Mouse (Mus musculus) embryonic facial prominence, embryonic 14.5 days (tissue): ENCODE data around the gene Vrk1. TPM values are rescaled to one million over a fixed set of nuclear protein-coding genes. Genes with fewer than 3 reads are reported as not detected.

Experiments
- ATAC-seq: fragments of 200-750 bp; cut with Nextera tagmentation; 2 replicates; pipeline ENCODE4 v1.8.0; 2017; ENCODE audit warnings: low read depth, moderate number of reproducible peaks, moderate TSS enrichment
- DNase-seq: peaks from one replicate; pipeline ENCODE4 v3.0.0-alpha.2; 2015; ENCODE audit warnings: low spot score
- H3K27ac ChIP-seq: fragments of 300-500 bp; sonication (generic); replicated peaks from 2 replicates; pipeline ENCODE4 v1.5.1; 2014; ENCODE audit warnings: low read depth, mild to moderate bottlenecking, low read length, moderate library complexity
- H3K27me3 ChIP-seq: fragments of 300-500 bp; sonication (generic); replicated peaks from 2 replicates; pipeline ENCODE4 v1.6.1; 2014; ENCODE audit warnings: low read length; ENCODE audit not compliant: control insufficient read depth, insufficient read depth
- H3K36me3 ChIP-seq: fragments of 300-500 bp; sonication (generic); 2 replicates; pipeline ENCODE4 v1.6.1; 2014; ENCODE audit warnings: low read length, mixed read lengths; ENCODE audit not compliant: control insufficient read depth, insufficient read depth
- H3K4me1 ChIP-seq: fragments of 300-500 bp; sonication (generic); 2 replicates; pipeline ENCODE4 v1.6.1; 2014; ENCODE audit warnings: antibody characterized with exemption, low read length; ENCODE audit not compliant: control insufficient read depth, insufficient read depth
- H3K4me2 ChIP-seq: fragments of 300-500 bp; sonication (generic); 2 replicates; pipeline ENCODE4 v1.6.1; 2014; ENCODE audit warnings: low read depth, mild to moderate bottlenecking, low read length, moderate library complexity, mixed read lengths
- H3K4me3 ChIP-seq: fragments of 300-500 bp; sonication (generic); 2 replicates; pipeline ENCODE4 v1.5.1; 2014; ENCODE audit warnings: low read depth, mild to moderate bottlenecking, low read length
- H3K9ac ChIP-seq: fragments of 300-500 bp; sonication (generic); 2 replicates; pipeline ENCODE4 v1.6.1; 2014; ENCODE audit warnings: low read depth, mild to moderate bottlenecking, low read length, moderate library complexity, mixed read lengths
- H3K9me3 ChIP-seq: fragments of 300-500 bp; sonication (generic); 2 replicates; pipeline ENCODE4 v1.6.1; 2016; ENCODE audit warnings: low read length; ENCODE audit not compliant: control insufficient read depth
- WGBS: fragments of 180-500 bp; shearing (Covaris S2); extraction: QIAGEN DNeasy Blood & Tissue Kit; methylation state at CpG from one replicate; pipeline ENCODE4 v1.1.7; 2014; 5-methylcytosine and 5-hydroxymethylcytosine counted together
- polyA plus RNA-seq: library from polyadenylated mRNA; unstranded; fragments of >200 nt; fragmentation: Nextera tagmentation; extraction: Ambion mirVana; gene quantifications from 2 replicates; pipeline ENCODE4 v1.2.1, GENCODE M21; 2014

Gene Vrk1
- polyA plus RNA-seq, 1 experiment from 2014 or later: 44.2 TPM

GRCm38 (mm10) chr12:105971182-105971581 lies 38.8 kb upstream of the Vrk1 start:
- H3K4me1 ChIP-seq: peaks cover 10% of the 10 kb centered on the region; the same call in 1 of the 2 replicates
- H3K4me2 ChIP-seq: no peak overlapping the region
- H3K27me3 ChIP-seq: no peaks in the 10 kb centered on the region
- WGBS: 72% methylated on average over 7 of the region's 7 CpGs
- H3K4me3 ChIP-seq: no peak overlapping the region
- H3K36me3 ChIP-seq: no peaks in the 10 kb centered on the region
- no peak overlapping the region for H3K27ac ChIP-seq
- ATAC-seq: no peak
- no peaks in the 10 kb centered on the region for H3K9me3 ChIP-seq
- H3K9ac ChIP-seq: no peak overlapping the region
- no peak for DNase-seq

DNA sequence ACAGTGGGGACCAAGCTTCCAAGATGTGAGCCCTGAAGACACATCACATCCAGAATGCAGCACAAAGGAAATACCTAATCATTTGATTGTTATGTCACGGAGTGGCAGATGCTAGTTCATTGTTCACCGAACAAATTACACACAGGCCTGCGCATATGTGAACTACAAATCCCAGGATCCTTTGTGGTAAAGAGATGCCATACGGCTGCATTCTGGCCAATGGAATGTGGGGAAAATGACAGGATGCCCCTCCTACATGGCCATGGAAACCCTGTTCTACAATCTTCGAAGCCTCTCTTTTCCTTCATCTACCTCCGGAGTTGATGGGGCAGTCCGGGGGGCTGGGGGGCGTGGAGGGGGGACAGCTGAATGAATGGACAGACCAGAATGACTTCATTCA lies 37.4 kb upstream of the Vrk1 start:
- ATAC-seq: no peak
- H3K4me1 ChIP-seq: peaks cover 4% of the 10 kb centered on the region; the same call in 1 of the 2 replicates

GRCm38 (mm10) chr12:105973691-105974090 lies 36.3 kb upstream of the Vrk1 start:
- ATAC-seq: peak; percentile 22; the same call in 1 of the 2 replicates
- Histone ChIP-seq H3K9ac (no peak overlapping the region), H3K27ac (no peak overlapping the region), H3K27me3 (no peaks in the 10 kb centered on the region), H3K4me2 (no peak overlapping the region), H3K36me3 (no peaks in the 10 kb centered on the region), H3K9me3 (no peaks in the 10 kb centered on the region), H3K4me1 (no peaks in the 10 kb centered on the region), H3K4me3 (no peak overlapping the region)
- peak; percentile 22 for DNase-seq
- WGBS: 41% methylated on average over 8 of the region's 9 CpGs

More for the DNA sequence above, 37.4 kb upstream of the Vrk1 start:
- Histone ChIP-seq H3K4me3 (no peak overlapping the region), H3K9ac (no peak overlapping the region), H3K36me3 (no peaks in the 10 kb centered on the region), H3K9me3 (no peaks in the 10 kb centered on the region), H3K27me3 (no peaks in the 10 kb centered on the region), H3K4me2 (no peak overlapping the region), H3K27ac (no peak overlapping the region)
- no peak for DNase-seq
- WGBS: 87% methylated on average over 8 of the region's 8 CpGs

GRCm38 (mm10) chr12:105974107-105974506 lies 35.9 kb upstream of the Vrk1 start:
- no peak overlapping the region for H3K9ac ChIP-seq
- no peaks in the 10 kb centered on the region for H3K27me3 ChIP-seq
- H3K4me3 ChIP-seq: no peak overlapping the region
- no peak overlapping the region for H3K4me2 ChIP-seq
- H3K27ac ChIP-seq: no peak overlapping the region
- 0 out of 2 replicates have a peak, but pooled peaks have one; percentile 15 for ATAC-seq
- H3K36me3 ChIP-seq: no peaks in the 10 kb centered on the region
- no peak for DNase-seq
- no peaks in the 10 kb centered on the region for H3K4me1 ChIP-seq
- WGBS: 24% methylated on average over 5 of the region's 5 CpGs
- H3K9me3 ChIP-seq: no peaks in the 10 kb centered on the region

DNA sequence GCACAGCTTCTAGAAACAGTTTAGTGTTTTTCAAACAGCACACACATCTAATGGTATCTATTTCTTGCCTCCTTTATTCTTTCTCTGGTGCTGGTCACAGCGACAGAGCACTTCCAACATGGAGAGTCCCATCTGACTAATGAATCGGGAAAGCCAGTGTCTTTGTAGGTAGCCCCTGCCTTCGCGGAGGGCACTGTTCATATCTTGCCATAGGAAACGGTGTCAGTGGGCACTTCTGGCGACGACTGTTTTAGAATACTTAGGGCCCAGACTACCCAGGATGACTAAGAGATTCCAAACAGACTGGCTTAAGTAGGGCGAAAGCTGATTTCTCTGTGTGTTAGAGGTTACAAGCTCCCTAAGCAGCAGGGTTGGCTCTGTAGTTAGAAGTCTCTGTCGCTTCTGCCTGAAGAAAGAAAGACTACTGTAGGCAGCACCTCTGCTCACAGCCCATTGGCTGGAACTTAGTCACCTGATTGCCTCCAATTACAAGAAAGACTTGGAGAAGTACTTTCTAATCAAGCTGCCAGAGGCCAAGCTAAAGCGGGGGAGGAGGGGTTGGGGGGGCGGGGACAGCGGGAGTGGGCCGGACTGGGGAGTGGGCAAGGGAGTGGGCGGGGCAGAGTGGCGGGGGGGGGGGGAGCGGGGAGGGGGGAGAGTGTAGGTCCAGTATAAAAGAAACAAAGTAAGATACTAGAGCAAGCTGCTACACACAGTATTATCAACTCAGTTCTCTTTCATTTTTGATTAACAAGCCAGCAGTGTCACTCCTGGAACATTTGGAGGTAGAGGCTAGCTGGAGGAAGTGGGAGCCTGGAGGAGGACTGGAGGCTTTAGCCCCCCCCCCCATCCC lies 28.7 kb upstream of the Vrk1 start:
- H3K4me3 ChIP-seq: no peak overlapping the region
- 30% methylated on average over 13 of the region's 16 CpGs for WGBS
- H3K4me2 ChIP-seq: peak overlapping the region; percentile 31; the same call in 1 of the 2 replicates
- no peak overlapping the region for H3K9ac ChIP-seq
- ATAC-seq: no peak
- no peaks in the 10 kb centered on the region for H3K27me3 ChIP-seq
- H3K27ac ChIP-seq: no peak overlapping the region
- peaks cover 4% of the 10 kb centered on the region; the same call in 1 of the 2 replicates for H3K4me1 ChIP-seq
- no peaks in the 10 kb centered on the region for H3K36me3 ChIP-seq
- DNase-seq: no peak
- H3K9me3 ChIP-seq: peaks cover 8% of the 10 kb centered on the region; the same call in 1 of the 2 replicates

DNA sequence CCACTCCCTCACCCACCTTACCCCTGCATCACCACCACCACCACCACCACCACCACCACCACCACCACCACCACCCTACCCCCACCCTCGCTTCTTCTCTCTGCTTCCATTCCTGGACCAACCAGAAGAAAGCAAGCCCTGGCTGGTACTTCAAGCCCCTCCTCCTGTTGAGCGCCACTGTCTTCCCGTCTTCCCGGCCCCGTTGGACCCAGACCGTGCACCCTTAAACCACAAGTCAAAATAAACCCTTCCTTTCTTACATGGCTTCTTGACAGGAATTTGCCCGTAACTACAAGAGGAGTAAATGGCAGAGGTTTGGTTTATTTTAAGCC lies 28.1 kb upstream of the Vrk1 start:
- no peaks in the 10 kb centered on the region for H3K27me3 ChIP-seq
- peaks cover 8% of the 10 kb centered on the region; the same call in 1 of the 2 replicates for H3K9me3 ChIP-seq
- no peaks in the 10 kb centered on the region for H3K36me3 ChIP-seq
- WGBS: 90% methylated on average over 7 of the region's 7 CpGs
- no peak overlapping the region for H3K27ac ChIP-seq
- no peak overlapping the region for H3K4me3 ChIP-seq
- DNase-seq (no peak), ATAC-seq (no peak)
- H3K9ac ChIP-seq: no peak overlapping the region
- H3K4me1 ChIP-seq: peaks cover 4% of the 10 kb centered on the region; the same call in 1 of the 2 replicates
- H3K4me2 ChIP-seq: no peak overlapping the region

- Histone ChIP-seq H3K27me3 (no peaks in the 10 kb centered on the region), H3K36me3 (no peaks in the 10 kb centered on the region), H3K9me3 (peaks cover 8% of the 10 kb centered on the region; the same call in 1 of the 2 replicates), H3K4me2 (no peak overlapping the region), H3K4me3 (no peak overlapping the region), H3K27ac (no peak overlapping the region), H3K9ac (no peak overlapping the region), H3K4me1 (peaks cover 4% of the 10 kb centered on the region; the same call in 1 of the 2 replicates)
- ATAC-seq (no peak), DNase-seq (no peak)
- 95% methylated on average over 6 of the region's 6 CpGs for WGBS
Observed at GRCm38 (mm10) chr12:105982598-105982997, 27.4 kb upstream of the Vrk1 start.

DNA sequence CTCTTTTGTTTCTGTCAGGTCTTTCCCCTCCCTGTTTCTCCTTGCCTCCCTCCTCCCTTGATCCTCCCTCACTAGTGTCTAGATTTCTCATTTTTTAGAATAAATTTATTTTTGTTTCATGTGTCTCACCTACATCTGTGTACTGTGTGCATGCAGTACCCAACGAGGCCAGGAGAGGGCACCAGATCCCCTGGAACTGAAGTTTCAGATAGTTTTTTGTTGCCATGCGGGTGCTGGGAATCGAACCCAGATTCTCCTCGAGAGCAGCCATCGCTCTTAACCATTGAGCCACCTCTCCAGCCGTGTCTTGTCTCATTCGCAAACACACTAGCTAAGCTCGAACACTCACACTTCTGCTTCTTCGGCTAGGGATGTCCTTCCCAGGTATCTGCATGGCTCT lies 26.5 kb upstream of the Vrk1 start:
- no peak overlapping the region for H3K4me2 ChIP-seq
- no peaks in the 10 kb centered on the region for H3K27me3 ChIP-seq
- no peak for DNase-seq
- H3K9me3 ChIP-seq: peaks cover 8% of the 10 kb centered on the region; the same call in 1 of the 2 replicates
- no peak overlapping the region for H3K4me3 ChIP-seq
- 90% methylated on average over 9 of the region's 9 CpGs for WGBS
- H3K9ac ChIP-seq: no peak overlapping the region
- H3K27ac ChIP-seq: no peak overlapping the region
- no peak for ATAC-seq
- H3K4me1 ChIP-seq: peaks cover 4% of the 10 kb centered on the region; the same call in 1 of the 2 replicates
- no peaks in the 10 kb centered on the region for H3K36me3 ChIP-seq
